Mouse (Mus musculus) ovary, postnatal 36 days (tissue): ENCODE measurements around the gene Filip1l.

Experiments
- DNase-seq: peaks from one replicate; pipeline ENCODE4 v3.0.0; 2022; ENCODE audit warnings: low spot score, mixed read lengths

The Filip1l gene

GRCm38 (mm10) chr16:57433671-57434070 lies 80.8 kb downstream of the Filip1l start:
- no peak for DNase-seq

- DNase-seq = no peak
These were observed 81.7 kb downstream of the Filip1l start for GRCm38 (mm10) chr16:57434640-57435039.

DNA sequence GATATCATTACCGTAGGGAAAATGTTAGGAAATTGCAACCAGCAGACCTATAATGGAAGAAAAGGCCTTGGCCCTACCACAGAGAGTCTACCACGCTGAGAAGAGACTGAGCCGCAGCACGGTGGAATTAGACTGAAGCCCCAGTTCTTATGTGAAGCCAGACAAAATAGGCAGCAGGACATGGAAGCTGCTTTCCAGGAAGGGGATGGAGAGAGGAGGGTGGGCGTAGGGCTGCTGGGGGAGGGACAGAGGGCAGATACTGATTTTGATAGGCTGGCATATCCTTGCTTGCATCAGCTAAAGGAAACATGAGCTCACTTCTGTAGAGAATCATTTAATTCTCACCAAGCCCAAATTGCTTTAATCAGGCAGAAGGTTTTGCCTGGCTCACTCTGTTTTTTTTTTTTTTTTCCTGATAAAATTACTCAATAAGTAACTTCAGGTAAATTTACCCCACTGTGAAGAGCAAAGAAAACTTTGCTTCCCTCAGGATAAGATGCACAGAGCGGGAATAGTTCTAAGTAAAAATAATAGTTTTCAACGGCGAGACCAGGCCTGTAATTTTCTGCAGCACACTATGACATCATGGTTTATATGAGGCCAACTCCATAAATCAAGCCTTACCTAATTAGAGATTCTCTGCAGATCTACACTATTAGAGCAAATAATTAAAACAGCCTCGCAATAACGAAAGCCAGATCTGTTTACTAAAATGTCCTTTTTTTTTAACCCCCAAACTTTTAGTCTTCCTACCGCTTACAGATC lies 84.8 kb downstream of the Filip1l start:
- DNase-seq = no peak

DNA sequence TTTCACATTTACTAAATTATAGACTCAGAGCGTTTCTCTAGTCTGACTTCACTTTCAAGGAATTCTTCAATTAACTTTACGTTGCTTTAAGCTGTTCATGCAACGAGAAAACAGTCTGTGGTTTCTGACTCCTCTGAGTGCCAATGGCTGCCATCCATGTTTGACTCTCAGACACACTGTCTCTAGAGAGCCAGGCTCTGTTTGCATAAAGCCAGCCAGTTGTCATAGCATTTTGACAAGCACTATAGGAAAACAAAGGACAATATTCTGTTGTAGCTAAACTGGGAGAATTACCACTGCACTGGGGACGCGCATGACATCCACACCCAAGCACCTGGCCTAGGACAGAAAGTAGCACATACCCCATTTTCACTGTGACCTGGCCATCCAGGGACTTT lies 85.4 kb downstream of the Filip1l start:
- DNase-seq = no peak

- no peak for DNase-seq
These were observed 86.3 kb downstream of the Filip1l start for GRCm38 (mm10) chr16:57439206-57439605.

DNA sequence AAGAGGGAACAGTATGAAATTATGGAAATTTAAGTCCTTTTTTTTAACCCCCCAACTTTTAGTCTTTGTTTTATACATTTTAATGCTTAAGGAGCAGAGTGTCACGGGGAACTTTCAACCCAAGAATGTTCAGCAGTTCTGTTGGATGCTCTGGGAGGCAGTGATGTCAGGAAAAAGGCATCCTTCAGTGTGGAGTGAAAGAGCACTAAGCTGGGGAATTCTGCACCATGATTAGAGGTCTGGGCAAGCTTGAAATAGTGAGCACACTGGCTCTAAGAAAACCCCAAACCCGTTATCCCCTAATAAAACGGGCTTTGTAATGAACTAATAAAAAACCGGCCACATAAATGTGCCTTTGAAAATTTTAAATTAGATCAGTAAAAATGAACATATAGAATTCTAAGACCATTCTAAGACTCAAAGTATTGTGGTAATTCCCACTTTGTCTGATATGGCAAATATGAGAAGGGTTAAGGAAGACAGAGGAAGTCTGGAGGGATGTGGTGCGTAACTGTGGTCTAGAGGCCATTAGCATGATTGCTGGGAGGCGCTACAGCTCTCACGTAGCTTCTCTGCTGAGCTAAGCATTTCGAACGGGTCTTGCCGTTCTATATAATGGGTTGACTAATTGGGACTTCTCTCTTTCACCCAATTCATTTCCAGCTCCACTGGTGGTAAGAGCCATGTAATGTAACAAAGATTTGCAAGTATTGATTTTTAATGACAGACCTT lies 88.0 kb downstream of the Filip1l start:
- no peak for DNase-seq

DNA sequence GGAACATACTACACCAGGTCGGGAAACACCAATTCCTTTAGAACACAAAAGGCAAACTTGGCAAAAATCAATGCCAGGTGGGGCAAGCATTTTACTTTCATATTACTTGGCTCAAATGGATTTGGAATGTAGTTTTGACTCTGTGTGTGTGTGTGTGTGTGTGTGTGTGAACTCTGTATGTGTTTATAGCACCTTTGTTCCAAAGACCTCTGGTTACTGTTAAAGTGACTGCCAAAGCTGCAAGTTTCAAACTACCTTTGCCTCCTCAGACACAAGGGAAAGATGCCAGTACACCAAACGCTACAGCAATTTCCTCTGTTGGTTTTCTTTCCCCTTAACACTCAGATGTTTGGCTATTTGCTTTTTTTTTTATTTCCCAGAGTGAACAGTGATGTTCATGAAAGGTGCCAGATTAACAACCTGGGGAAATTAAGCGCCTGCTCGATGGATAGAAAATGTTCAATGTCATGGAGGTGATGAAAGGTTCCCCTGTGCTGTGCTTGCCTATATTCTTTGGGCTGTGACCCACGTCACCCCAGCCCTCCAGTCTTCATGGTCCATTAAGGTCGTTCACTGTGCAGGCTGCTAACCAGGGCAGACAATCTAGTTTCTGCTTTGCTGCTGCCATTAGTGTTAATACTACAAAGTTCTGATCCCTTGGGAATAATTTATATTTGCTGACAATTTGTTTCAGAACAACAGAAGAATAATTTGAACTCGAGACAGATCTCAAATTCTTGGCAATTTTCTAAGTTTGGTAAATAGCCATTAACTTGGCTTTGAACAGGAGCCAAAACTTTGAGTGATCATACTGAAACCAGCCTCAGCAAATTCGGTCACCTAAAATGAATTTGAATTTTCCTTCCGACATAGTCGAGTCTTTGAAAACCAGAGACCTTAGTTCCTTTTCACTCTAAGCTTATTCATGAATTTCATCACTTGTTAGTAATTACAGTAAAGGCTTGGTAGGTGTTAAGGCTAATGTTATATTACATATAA lies 92.5 kb downstream of the Filip1l start:
- DNase-seq = no peak

- no peak for DNase-seq
These were observed 100.1 kb downstream of the Filip1l start for GRCm38 (mm10) chr16:57453009-57453408.

DNA sequence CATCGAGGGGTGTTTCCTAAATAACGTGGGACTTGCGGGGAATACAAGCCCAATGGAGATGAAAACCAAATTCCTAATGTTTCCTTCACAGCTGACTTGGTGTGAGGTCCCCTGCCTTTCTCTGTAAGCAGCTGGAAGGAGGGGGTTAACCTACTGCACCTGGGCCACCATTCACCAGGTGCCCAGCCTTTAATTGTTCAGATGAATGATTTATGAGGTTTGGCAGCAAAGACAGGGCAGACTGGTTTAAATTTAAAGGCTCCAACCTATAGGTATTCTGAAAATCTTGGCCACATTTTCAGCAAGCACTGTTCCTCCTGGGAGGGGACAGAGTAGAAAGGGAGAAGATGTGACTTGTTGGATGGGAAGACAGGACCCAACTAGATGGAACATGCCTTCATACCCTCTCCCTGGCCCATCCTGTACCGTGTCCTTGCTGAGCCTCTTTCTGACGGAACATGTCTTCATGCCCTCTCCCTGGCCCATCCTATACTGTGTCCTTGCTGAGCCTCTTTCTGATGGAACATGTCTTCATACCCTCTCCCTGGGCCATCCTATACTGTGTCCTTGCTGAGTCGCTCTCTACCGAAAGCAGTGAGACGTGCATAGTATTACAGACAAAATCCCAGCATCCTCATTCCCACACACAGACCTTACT lies 101.3 kb downstream of the Filip1l start:
- DNase-seq = no peak

- DNase-seq = no peak
These were observed 102.7 kb downstream of the Filip1l start for GRCm38 (mm10) chr16:57455573-57455972.

GRCm38 (mm10) chr16:57456003-57456402 lies 103.1 kb downstream of the Filip1l start:
- no peak for DNase-seq

GRCm38 (mm10) chr16:57465386-57465913 lies 112.6 kb downstream of the Filip1l start:
- no peak for DNase-seq

DNA sequence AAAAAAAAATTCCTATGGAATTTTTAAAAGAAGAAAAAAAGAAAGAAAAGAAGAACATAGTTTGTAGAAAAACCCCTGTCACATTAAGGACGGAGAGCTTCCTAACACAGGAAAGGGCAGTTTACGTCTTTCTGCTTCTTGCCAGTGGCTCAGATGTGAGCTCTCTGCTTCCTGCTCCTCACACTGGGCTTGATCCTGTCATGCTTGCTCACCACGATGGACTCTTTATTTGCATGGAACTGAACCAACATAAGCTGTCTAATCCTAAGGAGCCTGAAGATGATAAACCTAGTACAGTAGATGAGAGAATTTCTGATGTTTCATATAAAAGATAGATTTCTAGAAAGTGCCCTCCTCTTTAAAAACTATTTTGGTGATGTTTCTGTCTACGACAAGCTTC lies 116.4 kb downstream of the Filip1l start:
- no peak for DNase-seq

DNA sequence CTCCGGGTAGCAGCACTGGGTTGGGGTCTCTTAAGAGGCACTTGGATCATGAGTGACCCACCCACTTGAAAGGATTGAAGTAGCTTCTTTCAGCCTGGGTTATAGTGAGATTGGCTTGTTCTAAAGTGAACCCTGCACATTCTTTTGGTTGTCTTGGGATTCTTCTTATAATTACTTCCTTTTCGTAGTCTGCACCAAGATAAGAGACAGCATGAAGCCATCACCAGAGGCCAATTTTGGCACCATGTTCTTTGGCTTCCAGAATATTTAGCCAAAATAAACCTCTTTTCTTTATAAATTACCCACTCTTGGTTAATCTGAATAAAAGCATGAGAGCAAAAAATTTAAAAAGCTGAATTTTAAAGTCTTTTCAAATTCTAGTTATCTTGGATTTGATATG lies 117.0 kb downstream of the Filip1l start:
- no peak for DNase-seq

- no peak for DNase-seq
These were observed 117.5 kb downstream of the Filip1l start for GRCm38 (mm10) chr16:57470286-57470830.

GRCm38 (mm10) chr16:57471071-57471470 lies 118.2 kb downstream of the Filip1l start:
- no peak for DNase-seq

DNA sequence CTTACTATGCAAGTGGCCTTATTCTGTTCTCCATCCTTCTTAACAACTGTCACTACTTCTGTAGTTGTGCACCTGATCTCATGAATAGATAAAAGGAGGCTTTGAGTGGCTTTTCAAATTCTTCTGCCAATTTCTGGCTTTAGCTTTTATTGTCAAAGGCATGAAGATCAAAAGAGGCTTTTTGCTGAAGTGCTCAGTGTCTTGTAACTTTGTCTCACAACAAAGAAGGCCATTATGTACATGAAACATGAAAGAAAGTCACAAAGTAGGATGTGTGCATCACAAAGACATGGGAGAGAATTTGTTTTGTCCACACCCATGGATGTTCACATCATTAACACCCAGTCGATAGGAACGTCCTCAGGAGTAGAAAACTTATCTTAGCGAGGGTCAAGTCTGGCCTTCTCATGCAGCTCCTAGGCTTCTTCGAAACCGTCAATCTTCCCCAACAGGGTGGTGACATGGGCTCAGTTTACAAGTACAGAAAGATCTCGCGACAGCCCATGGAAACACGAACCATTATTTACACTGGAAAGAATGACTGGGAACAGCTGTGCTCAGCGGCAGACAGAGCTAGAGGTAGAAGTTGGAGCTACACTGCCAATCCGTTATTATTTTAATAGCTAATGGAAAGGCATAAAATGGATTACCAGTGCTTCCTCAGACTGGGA lies 120.7 kb downstream of the Filip1l start:
- no peak for DNase-seq

DNA sequence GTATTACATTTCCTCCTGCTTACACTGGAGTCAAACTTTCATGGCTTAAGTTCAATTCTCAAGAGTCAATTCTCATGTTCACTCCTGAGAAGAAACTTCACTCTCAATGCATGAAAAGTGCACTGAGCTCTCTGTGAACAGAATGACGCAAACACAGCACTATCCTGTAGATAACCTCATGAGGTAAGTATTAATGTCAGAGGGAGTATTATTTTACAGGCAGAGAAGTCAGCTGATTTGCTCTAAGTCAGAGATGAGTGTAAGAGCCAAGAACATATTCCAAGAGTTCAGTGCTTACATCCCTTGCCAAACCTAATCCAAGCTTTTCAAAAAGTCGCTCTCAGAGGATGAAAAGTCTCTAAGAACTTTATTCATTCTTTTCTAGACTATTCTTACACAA lies 125.6 kb downstream of the Filip1l start:
- DNase-seq = no peak

- DNase-seq = no peak
These were observed 126.9 kb downstream of the Filip1l start for GRCm38 (mm10) chr16:57479776-57480175.

- DNase-seq = no peak
These were observed 129.4 kb downstream of the Filip1l start for GRCm38 (mm10) chr16:57482264-57482663.

DNA sequence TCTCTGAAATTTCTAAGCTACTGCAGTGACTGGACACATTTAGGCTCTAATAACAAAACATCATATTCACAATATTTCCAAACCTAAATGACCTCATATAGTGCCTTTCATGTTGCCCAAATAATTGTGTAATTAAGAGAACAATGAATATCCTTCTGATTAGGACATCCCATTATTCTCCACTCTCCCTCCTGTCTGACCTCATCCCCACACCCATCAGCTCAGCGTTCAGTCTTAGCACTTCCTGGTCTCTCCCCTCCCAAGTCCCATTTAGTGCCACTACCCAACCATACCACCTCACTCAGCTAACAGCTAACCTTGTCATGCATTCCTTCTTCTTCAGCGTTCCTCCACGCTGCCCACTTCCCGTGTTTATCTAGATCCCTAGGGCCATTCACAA lies 130.0 kb downstream of the Filip1l start:
- no peak for DNase-seq
